Mouse (Mus musculus): ENCODE data around the gene Tob1. TPM values are rescaled to one million over a fixed set of nuclear protein-coding genes. Genes with fewer than 3 reads are reported as not detected.

Gene Tob1
- polyA plus RNA-seq, 1 experiment: 175 TPM

- H3K27ac ChIP-seq (replicated peaks; ENCODE audit: low read depth, low read length): peak overlapping the region; percentile 96
- peak overlapping the region; percentile 67 for H3K4me3 ChIP-seq (ENCODE audit: insufficient read depth, low read depth, low read length)
- peaks cover 2% of the 10 kb centered on the region; the same call in 1 of the 2 replicates for H3K4me1 ChIP-seq (ENCODE audit: control insufficient read depth, insufficient read depth, insufficient read length, low read length)
Measured at GRCm38 (mm10) chr11:94209695-94210131, 1.5 kb upstream of the Tob1 start.

- peaks cover 2% of the 10 kb centered on the region; the same call in 1 of the 2 replicates for H3K4me1 ChIP-seq (ENCODE audit: control insufficient read depth, insufficient read depth, insufficient read length, low read length)
- H3K4me3 ChIP-seq (ENCODE audit: insufficient read depth, low read depth, low read length): peak overlapping the region; percentile 71
Measured at GRCm38 (mm10) chr11:94210191-94211086, 815 bp upstream of the Tob1 start.

GRCm38 (mm10) chr11:94211651-94212488, 616 bp downstream of the Tob1 start:
- Histone ChIP-seq H3K4me1 (ENCODE audit: control insufficient read depth, insufficient read depth, insufficient read length, low read length) (no peaks in the 10 kb centered on the region), H3K27ac (replicated peaks; ENCODE audit: low read depth, low read length) (peak overlapping the region; percentile 92), H3K4me3 (ENCODE audit: insufficient read depth, low read depth, low read length) (peak overlapping the region; percentile 82)

More at GRCm38 (mm10) chr11:94210191-94211086, 815 bp upstream of the Tob1 start:
- peak overlapping the region; percentile 96 for H3K27ac ChIP-seq (replicated peaks; ENCODE audit: low read depth, low read length)

- peak overlapping the region; percentile 92 for H3K27ac ChIP-seq (replicated peaks; ENCODE audit: low read depth, low read length)
- peak overlapping the region; percentile 82 for H3K4me3 ChIP-seq (ENCODE audit: insufficient read depth, low read depth, low read length)
Measured at GRCm38 (mm10) chr11:94212489-94212836, 1.2 kb downstream of the Tob1 start.

GRCm38 (mm10) chr11:94212997-94213396, 1.7 kb downstream of the Tob1 start:
- Histone ChIP-seq H3K27ac (replicated peaks; ENCODE audit: low read depth, low read length) (no peak overlapping the region; the same call in 1 of the 2 replicates), H3K4me1 (ENCODE audit: control insufficient read depth, insufficient read depth, insufficient read length, low read length) (no peaks in the 10 kb centered on the region), H3K4me3 (ENCODE audit: insufficient read depth, low read depth, low read length) (peak overlapping the region; percentile 46; the same call in 1 of the 2 replicates)

More at GRCm38 (mm10) chr11:94212489-94212836, 1.2 kb downstream of the Tob1 start:
- no peaks in the 10 kb centered on the region for H3K4me1 ChIP-seq (ENCODE audit: control insufficient read depth, insufficient read depth, insufficient read length, low read length)

GRCm38 (mm10) chr11:94213735-94214594, 2.7 kb downstream of the Tob1 start:
- peak overlapping the region; percentile 22; the same call in 1 of the 2 replicates for H3K27ac ChIP-seq (replicated peaks; ENCODE audit: low read depth, low read length)
- peak overlapping the region; percentile 43 for H3K4me3 ChIP-seq (ENCODE audit: insufficient read depth, low read depth, low read length)
- no peaks in the 10 kb centered on the region for H3K4me1 ChIP-seq (ENCODE audit: control insufficient read depth, insufficient read depth, insufficient read length, low read length)

- Histone ChIP-seq H3K27ac (replicated peaks; ENCODE audit: low read depth, low read length) (no peak overlapping the region), H3K4me1 (ENCODE audit: control insufficient read depth, insufficient read depth, insufficient read length, low read length) (no peaks in the 10 kb centered on the region), H3K4me3 (ENCODE audit: insufficient read depth, low read depth, low read length) (peak overlapping the region; percentile 4; the same call in 1 of the 2 replicates)
Measured at GRCm38 (mm10) chr11:94215581-94215980, 4.3 kb downstream of the Tob1 start.

GRCm38 (mm10) chr11:94216247-94216646, 5.0 kb downstream of the Tob1 start:
- Histone ChIP-seq H3K4me3 (ENCODE audit: insufficient read depth, low read depth, low read length) (no peak overlapping the region), H3K4me1 (ENCODE audit: control insufficient read depth, insufficient read depth, insufficient read length, low read length) (no peaks in the 10 kb centered on the region), H3K27ac (replicated peaks; ENCODE audit: low read depth, low read length) (0 out of 2 replicates have a peak overlapping the region, but pooled peaks have one; percentile 8)

GRCm38 (mm10) chr11:94221257-94221656, 10.0 kb downstream of the Tob1 start:
- Histone ChIP-seq H3K4me1 (ENCODE audit: control insufficient read depth, insufficient read depth, insufficient read length, low read length) (peaks cover 2% of the 10 kb centered on the region; the same call in 1 of the 2 replicates), H3K27ac (replicated peaks; ENCODE audit: low read depth, low read length) (no peak overlapping the region)

GRCm38 (mm10) chr11:94223531-94223930, 12.3 kb downstream of the Tob1 start:
- H3K4me3 ChIP-seq (ENCODE audit: insufficient read depth, low read depth, low read length): no peak overlapping the region
- peaks cover 3% of the 10 kb centered on the region; the same call in 1 of the 2 replicates for H3K4me1 ChIP-seq (ENCODE audit: control insufficient read depth, insufficient read depth, insufficient read length, low read length)
- H3K27ac ChIP-seq (replicated peaks; ENCODE audit: low read depth, low read length): no peak overlapping the region

More at GRCm38 (mm10) chr11:94221257-94221656, 10.0 kb downstream of the Tob1 start:
- H3K4me3 ChIP-seq (ENCODE audit: insufficient read depth, low read depth, low read length): no peak overlapping the region

GRCm38 (mm10) chr11:94225985-94226384, 14.7 kb downstream of the Tob1 start:
- Histone ChIP-seq H3K27ac (replicated peaks; ENCODE audit: low read depth, low read length) (no peak overlapping the region), H3K4me1 (ENCODE audit: control insufficient read depth, insufficient read depth, insufficient read length, low read length) (peaks cover 3% of the 10 kb centered on the region; the same call in 1 of the 2 replicates), H3K4me3 (ENCODE audit: insufficient read depth, low read depth, low read length) (no peak overlapping the region)

GRCm38 (mm10) chr11:94228416-94228815, 17.2 kb downstream of the Tob1 start:
- no peak overlapping the region for H3K4me3 ChIP-seq (ENCODE audit: insufficient read depth, low read depth, low read length)
- no peak overlapping the region for H3K27ac ChIP-seq (replicated peaks; ENCODE audit: low read depth, low read length)
- H3K4me1 ChIP-seq (ENCODE audit: control insufficient read depth, insufficient read depth, insufficient read length, low read length): peaks cover 6% of the 10 kb centered on the region; the same call in 1 of the 2 replicates

GRCm38 (mm10) chr11:94229207-94229960, 18.1 kb downstream of the Tob1 start:
- no peak overlapping the region for H3K27ac ChIP-seq (replicated peaks; ENCODE audit: low read depth, low read length)
- H3K4me1 ChIP-seq (ENCODE audit: control insufficient read depth, insufficient read depth, insufficient read length, low read length): peaks cover 6% of the 10 kb centered on the region; the same call in 1 of the 2 replicates
- H3K4me3 ChIP-seq (ENCODE audit: insufficient read depth, low read depth, low read length): no peak overlapping the region

Measured in brown adipose tissue, adult 24 weeks (tissue).